27 mouse cellular contexts compared by ENCODE assay signal in genomic region chr13:34047526-34047925, GRCm38 (mm10).
"Had no signal": no experiment of that assay in that cellular context is flagged by ENCODE, and none has a peak within 500 bp of the region (broad histone marks: within the 10 kb centered on the region; RNA-seq: fewer than 3 reads in every experiment).

No protein-coding gene starts in this region.

- H3K36me3 ChIP-seq: intestine, embryonic 15.5 days had no signal

- H3K4me2 ChIP-seq: heart, embryonic 13.5 days; heart, embryonic 15.5 days; hindbrain, embryonic 12.5 days; hindbrain, embryonic 14.5 days; intestine, embryonic 15.5 days; kidney, embryonic 15.5 days; limb, embryonic 12.5 days; liver, embryonic 11.5 days; liver, embryonic 13.5 days had no signal

- H3K9ac ChIP-seq: heart, embryonic 13.5 days; heart, embryonic 15.5 days; hindbrain, embryonic 12.5 days; hindbrain, embryonic 14.5 days; intestine, embryonic 15.5 days; kidney, embryonic 15.5 days; limb, embryonic 12.5 days; liver, embryonic 13.5 days had no signal

- H3K27ac ChIP-seq: gastrocnemius, adult 2 months; heart, adult 2 months; heart, embryonic 13.5 days; heart, embryonic 15.5 days; hindbrain, embryonic 12.5 days; hindbrain, embryonic 14.5 days; intestine, embryonic 15.5 days; kidney, embryonic 15.5 days; kidney, postnatal 0 days; left cerebral cortex, adult 2 months; limb, embryonic 10.5 days; limb, embryonic 12.5 days; liver, embryonic 13.5 days had no signal

- H3K27me3 ChIP-seq: heart, embryonic 13.5 days; heart, embryonic 15.5 days; hindbrain, embryonic 12.5 days; intestine, embryonic 15.5 days; kidney, embryonic 15.5 days; limb, embryonic 12.5 days; liver, embryonic 13.5 days had no signal

- H3K4me3 ChIP-seq: gastrocnemius, adult 2 months; heart, adult 2 months; heart, embryonic 13.5 days; heart, embryonic 15.5 days; hindbrain, embryonic 10.5 days; hindbrain, embryonic 12.5 days; intestine, embryonic 15.5 days; kidney, embryonic 15.5 days; layer of hippocampus, adult 2 months; left cerebral cortex, adult 2 months; limb, embryonic 10.5 days; limb, embryonic 12.5 days; liver, embryonic 13.5 days had no signal

- H3K4me1 ChIP-seq: heart, embryonic 15.5 days; hindbrain, embryonic 10.5 days; hindbrain, embryonic 12.5 days; limb, embryonic 12.5 days had no signal

- DNase-seq: gastrocnemius, adult 2 months; gastrocnemius, postnatal 10 days; gastrocnemius, postnatal 25 days; heart, adult 2 months; heart, postnatal 14 days; heart, postnatal 4 days; kidney, adult 18-20 months; kidney, adult 9 months; kidney, postnatal 25 days; kidney, postnatal 4 days; liver; liver, embryonic 13.5 days had no signal

- ATAC-seq: inflammation-experienced regulatory T-cells, adult 6 months; intestine, embryonic 15.5 days; intestine, postnatal 0 days had no signal

- H3K9me3 ChIP-seq: heart, embryonic 13.5 days; heart, embryonic 15.5 days; hindbrain, embryonic 10.5 days; hindbrain, embryonic 12.5 days; intestine, embryonic 15.5 days; kidney, embryonic 15.5 days; limb, embryonic 10.5 days; limb, embryonic 12.5 days; liver, embryonic 13.5 days had no signal
